Mouse (Mus musculus) neural tube, embryonic 15.5 days (tissue): ENCODE results near the gene Msl3l2. TPM values are rescaled to one million over a fixed set of nuclear protein-coding genes. Genes with fewer than 3 reads are reported as not detected.

Experiments
- ATAC-seq: fragments of 200-750 bp; cut with Nextera tagmentation; 2 replicates; pipeline ENCODE4 v1.8.0; 2017; ENCODE audit warnings: mild to moderate bottlenecking, moderate TSS enrichment, moderate library complexity; ENCODE audit not compliant: low FRiP score
- H3K27ac ChIP-seq: fragments of 300-500 bp; sonication (generic); replicated peaks from 2 replicates; pipeline ENCODE4 v1.5.1; 2015; ENCODE audit warnings: mild to moderate bottlenecking, inconsistent platforms
- H3K27me3 ChIP-seq: fragments of 300-500 bp; sonication (generic); replicated peaks from 2 replicates; pipeline ENCODE4 v1.6.1; 2015; ENCODE audit warnings: inconsistent platforms
- H3K36me3 ChIP-seq: fragments of 300-500 bp; sonication (generic); 2 replicates; pipeline ENCODE4 v1.6.1; 2015; ENCODE audit warnings: inconsistent platforms
- H3K4me1 ChIP-seq: fragments of 300-500 bp; sonication (generic); 2 replicates; pipeline ENCODE4 v1.6.1; 2015; ENCODE audit warnings: inconsistent platforms
- H3K4me2 ChIP-seq: fragments of 300-500 bp; sonication (generic); 2 replicates; pipeline ENCODE4 v1.6.1; 2015; ENCODE audit warnings: inconsistent platforms, mild to moderate bottlenecking, moderate library complexity
- H3K4me3 ChIP-seq: fragments of 300-500 bp; sonication (generic); replicated peaks from 2 replicates; pipeline ENCODE4 v1.5.1; 2015; ENCODE audit warnings: mild to moderate bottlenecking, inconsistent platforms
- H3K9ac ChIP-seq: fragments of 300-500 bp; sonication (generic); replicated peaks from 2 replicates; pipeline ENCODE4 v1.6.1; 2015; ENCODE audit warnings: mild to moderate bottlenecking, inconsistent platforms
- H3K9me3 ChIP-seq: fragments of 300-500 bp; sonication (generic); replicated peaks from 2 replicates; pipeline ENCODE4 v1.6.1; 2016; ENCODE audit warnings: inconsistent platforms
- WGBS: fragments of 180-500 bp; shearing (Covaris S2); methylation state at CpG from one replicate; pipeline ENCODE4 v1.1.7; 2015; ENCODE audit warnings: mixed read lengths; 5-methylcytosine and 5-hydroxymethylcytosine counted together
- polyA plus RNA-seq: library from polyadenylated mRNA; unstranded; fragments of >200 nt; fragmentation: Nextera tagmentation; extraction: Ambion mirVana; gene quantifications from 2 replicates; pipeline ENCODE4 v1.2.1, GENCODE M21; 2015

Gene Msl3l2
- polyA plus RNA-seq = 11.8 and 13.2 TPM in 2 replicates

DNA sequence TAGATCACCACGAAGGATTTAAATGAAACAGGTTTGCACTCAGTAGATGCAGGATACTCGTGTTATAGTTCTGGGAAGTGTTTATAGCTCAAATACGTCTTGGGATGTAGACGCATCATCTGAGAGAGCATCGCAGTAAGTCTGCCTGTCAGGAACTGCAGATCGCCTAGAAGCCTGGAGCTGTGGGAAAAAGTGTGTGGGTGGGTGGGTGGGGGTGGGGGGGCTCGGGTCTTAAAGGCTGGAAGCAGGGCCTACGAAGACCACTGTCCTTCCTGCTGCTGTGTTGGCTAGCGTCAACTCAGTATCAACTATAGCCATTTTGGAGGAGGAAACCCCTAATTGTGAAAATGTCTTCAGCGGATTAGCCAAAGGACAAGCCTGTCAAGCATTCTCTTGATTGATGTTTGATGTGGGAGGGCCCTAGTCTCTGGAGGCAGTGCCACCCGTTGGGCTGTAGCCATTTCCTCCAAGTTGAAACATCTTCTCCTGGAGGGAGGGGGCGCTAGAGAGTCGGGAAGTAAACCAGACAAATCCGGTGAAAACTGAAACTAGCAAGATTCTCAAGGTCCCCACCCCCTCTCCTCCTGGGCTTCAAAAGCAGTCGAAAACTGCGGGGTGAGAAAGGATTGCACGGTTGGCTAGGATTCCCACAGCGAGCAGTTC, at the start of gene Msl3l2:
TSS of gene Msl3l2 (plus strand) at position 585 of the 663 bp plus-strand sequence.
- H3K4me2 ChIP-seq = peak within 1 kb of the TSS; percentile 42
- H3K27ac ChIP-seq = no peak within 1 kb of the TSS
- peak; percentile 69 for ATAC-seq
- 0 out of 2 replicates have a peak, but pooled peaks cover 3% of the 10 kb centered on the region for H3K4me1 ChIP-seq
- H3K4me3 ChIP-seq = peak within 1 kb of the TSS; percentile 23; the same call in 1 of the 2 replicates
- H3K36me3 ChIP-seq = no peaks in the 10 kb centered on the region
- 27% methylated on average over 18 of the region's 18 CpGs for WGBS
- no peak within 1 kb of the TSS for H3K9ac ChIP-seq
- no peaks in the 10 kb centered on the region for H3K9me3 ChIP-seq
- H3K27me3 ChIP-seq = no peaks in the 10 kb centered on the region

DNA sequence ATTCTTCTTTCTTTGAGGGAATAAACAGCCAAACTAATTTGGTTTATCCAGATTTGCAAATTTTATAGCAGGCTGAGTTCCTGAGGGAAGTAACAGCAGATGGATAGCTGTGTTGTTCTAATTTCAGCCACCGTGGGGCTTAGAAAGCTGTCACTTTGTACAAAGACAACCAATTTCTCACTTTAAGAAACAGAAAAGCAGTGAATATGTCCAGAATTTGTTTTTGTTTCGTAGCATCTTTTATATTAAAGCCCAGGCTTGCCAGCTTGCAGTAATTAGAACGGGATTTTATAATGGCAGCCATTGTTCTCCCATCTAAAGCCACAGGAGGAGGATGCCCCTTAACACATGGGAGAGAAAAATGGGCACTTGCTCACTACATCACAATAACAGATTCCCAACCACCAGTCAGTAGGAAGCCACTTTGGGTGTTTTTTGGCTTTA, 47.7 kb upstream of the Msl3l2 start:
- Histone ChIP-seq H3K9me3 (no peaks in the 10 kb centered on the region), H3K36me3 (no peaks in the 10 kb centered on the region), H3K4me1 (peaks cover 4% of the 10 kb centered on the region; the same call in 1 of the 2 replicates), H3K4me3 (no peak overlapping the region), H3K27me3 (no peaks in the 10 kb centered on the region), H3K27ac (peak overlapping the region; percentile 28; the same call in 1 of the 2 replicates), H3K4me2 (no peak overlapping the region), H3K9ac (no peak overlapping the region)
- WGBS = 26% methylated on average over 3 of the region's 3 CpGs
- ATAC-seq = peak; percentile 55; the same call in 1 of the 2 replicates

DNA sequence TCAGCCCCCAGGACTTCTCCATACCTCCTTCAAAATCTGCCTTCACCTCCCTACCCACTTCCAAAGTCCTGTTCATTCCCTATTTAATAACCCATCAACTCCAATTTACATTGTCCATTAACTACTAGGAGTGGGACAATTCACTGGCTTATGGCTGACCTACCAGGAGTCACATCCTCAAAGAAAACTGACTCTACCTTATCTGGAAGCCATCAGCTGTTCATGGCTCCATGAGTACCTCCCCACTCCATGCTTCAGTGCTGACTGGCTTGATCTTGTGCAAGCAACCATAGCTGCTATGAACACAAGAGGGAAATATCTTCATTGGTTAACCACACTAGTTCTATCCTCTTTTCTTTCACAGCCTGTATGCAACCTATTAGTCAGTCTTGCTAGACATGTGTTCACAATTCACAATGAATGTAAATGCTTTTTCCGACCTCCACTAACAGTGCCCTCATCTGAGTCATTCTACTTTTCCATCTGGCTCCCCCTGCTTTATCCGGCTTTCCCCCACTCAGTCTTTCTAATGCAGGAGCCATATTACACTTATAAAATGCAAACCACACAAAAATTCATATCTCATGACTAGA, 45.4 kb upstream of the Msl3l2 start:
- Histone ChIP-seq H3K27me3 (no peaks in the 10 kb centered on the region), H3K36me3 (no peaks in the 10 kb centered on the region), H3K4me1 (peaks cover 4% of the 10 kb centered on the region; the same call in 1 of the 2 replicates), H3K4me2 (no peak overlapping the region), H3K9ac (no peak overlapping the region), H3K27ac (no peak overlapping the region), H3K4me3 (no peak overlapping the region), H3K9me3 (no peaks in the 10 kb centered on the region)
- 87% methylated on average over 2 of the region's 2 CpGs for WGBS
- ATAC-seq = no peak

DNA sequence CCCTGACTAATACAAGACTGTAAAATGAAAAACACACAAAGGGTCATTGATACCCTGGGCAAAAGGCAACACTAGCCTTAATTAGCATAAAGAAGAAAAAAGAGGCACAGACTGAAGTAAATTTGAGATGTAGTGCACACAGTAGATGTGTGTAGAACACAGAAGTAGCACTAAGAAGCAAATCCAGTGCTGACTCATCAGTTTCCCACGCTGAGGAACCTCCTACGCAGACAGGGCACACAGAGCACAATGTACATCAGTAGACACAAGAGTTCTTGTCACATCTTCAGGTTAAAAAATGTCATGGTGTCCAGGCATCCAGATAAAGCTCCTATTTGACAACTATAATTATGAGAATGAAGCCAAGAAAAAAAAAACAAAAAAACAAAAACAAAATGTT, 44.0 kb upstream of the Msl3l2 start:
- peaks cover 4% of the 10 kb centered on the region; the same call in 1 of the 2 replicates for H3K4me1 ChIP-seq
- no peaks in the 10 kb centered on the region for H3K27me3 ChIP-seq
- no peaks in the 10 kb centered on the region for H3K36me3 ChIP-seq
- no peak overlapping the region for H3K4me3 ChIP-seq
- H3K9ac ChIP-seq = no peak overlapping the region
- no peak overlapping the region for H3K27ac ChIP-seq
- H3K4me2 ChIP-seq = no peak overlapping the region
- ATAC-seq = no peak
- no peaks in the 10 kb centered on the region for H3K9me3 ChIP-seq
- 91% methylated on average over 2 of the region's 2 CpGs for WGBS

DNA sequence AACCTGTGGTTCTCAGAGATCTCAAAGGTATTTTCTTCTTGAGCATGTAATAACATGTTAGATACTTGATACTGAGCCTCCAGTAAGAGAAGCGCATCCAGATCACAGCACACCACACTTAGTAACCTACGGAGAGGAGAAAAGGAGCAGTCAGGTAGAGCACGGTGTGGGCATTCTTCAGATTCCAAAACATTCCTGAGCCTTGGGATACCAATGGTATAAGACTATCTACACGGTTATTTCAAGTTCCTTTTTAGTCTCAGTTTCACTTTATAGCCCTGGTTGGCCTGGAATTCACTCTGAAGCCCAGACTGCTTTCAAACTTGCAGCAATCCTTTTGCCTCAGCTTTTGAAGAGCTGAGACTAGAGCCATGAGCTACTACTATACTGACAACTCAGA, 17.0 kb upstream of the Msl3l2 start:
- no peak overlapping the region for H3K9ac ChIP-seq
- H3K27ac ChIP-seq = no peak overlapping the region
- H3K9me3 ChIP-seq = no peaks in the 10 kb centered on the region
- no peak overlapping the region for H3K4me2 ChIP-seq
- no peak overlapping the region for H3K4me3 ChIP-seq
- ATAC-seq = no peak
- H3K27me3 ChIP-seq = no peaks in the 10 kb centered on the region
- H3K4me1 ChIP-seq = no peaks in the 10 kb centered on the region
- 90% methylated on average over 4 of the region's 4 CpGs for WGBS
- no peaks in the 10 kb centered on the region for H3K36me3 ChIP-seq

DNA sequence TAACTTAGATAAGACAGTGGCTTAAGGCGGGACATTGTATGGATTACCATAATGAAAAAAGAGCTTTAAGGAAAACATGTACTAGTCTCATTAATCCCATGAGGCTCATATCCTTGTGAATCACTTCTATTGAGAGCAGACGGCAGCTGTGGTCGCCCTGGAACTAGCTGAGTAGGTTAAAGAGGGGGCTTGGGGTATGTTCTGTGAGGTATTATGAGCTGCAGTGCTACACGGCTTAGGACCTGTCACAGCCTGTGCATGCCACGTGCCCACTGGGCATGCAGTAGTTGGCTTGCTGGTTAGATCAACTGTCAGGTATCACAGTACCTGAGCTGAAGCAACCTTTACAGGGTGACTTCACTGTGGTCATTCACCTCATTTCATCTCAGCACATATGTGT, 12.1 kb upstream of the Msl3l2 start:
- 48% methylated on average over 5 of the region's 5 CpGs for WGBS
- H3K4me3 ChIP-seq = no peak overlapping the region
- no peak for ATAC-seq

DNA sequence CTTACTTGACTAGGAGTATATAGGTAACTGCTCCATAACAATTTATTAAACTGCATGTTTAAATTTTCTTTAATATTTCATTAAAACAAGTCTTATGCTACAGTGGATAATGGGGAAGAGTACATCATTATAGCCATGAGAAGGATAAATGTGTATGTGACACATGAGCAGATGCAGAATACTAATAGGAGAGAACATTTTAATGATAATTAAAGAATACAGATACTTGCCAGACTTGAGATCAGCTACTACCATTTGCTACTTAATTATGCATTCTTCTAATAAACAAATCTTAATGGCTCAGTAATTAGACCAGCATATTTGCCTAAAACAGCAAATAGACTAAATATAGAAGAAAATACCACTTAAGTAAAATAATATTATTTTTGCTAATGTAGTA, 10.0 kb upstream of the Msl3l2 start:
- Histone ChIP-seq H3K4me1 (no peaks in the 10 kb centered on the region), H3K9ac (no peak overlapping the region), H3K36me3 (no peaks in the 10 kb centered on the region), H3K4me2 (no peak overlapping the region), H3K4me3 (no peak overlapping the region), H3K27ac (no peak overlapping the region), H3K27me3 (no peaks in the 10 kb centered on the region), H3K9me3 (no peaks in the 10 kb centered on the region)
- no peak for ATAC-seq

More for the DNA sequence above, 12.1 kb upstream of the Msl3l2 start:
- Histone ChIP-seq H3K4me2 (no peak overlapping the region), H3K9me3 (no peaks in the 10 kb centered on the region), H3K27me3 (no peaks in the 10 kb centered on the region), H3K36me3 (no peaks in the 10 kb centered on the region), H3K27ac (no peak overlapping the region), H3K4me1 (no peaks in the 10 kb centered on the region), H3K9ac (no peak overlapping the region)

DNA sequence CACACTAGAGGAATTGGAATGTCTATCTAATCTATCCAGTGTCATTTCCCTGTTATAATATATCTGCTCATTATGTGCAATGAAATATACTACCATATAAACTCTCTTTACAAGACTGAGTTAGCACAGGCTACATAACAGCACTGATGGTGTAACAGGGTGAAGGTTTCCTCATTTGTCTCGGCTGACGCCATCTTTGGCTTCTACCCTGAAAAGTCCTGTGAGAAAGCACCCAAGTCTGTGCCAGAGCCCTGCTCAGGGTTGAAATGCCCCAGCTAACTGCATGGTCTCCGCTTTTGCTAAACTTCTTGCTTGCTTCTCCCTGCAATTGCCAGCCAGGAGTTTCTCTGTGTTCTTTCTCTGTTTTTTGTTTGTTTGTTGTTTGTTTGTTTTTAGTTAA, 7.6 kb upstream of the Msl3l2 start:
- ATAC-seq = no peak
- WGBS = 88% methylated on average over 3 of the region's 3 CpGs
- Histone ChIP-seq H3K4me1 (no peaks in the 10 kb centered on the region), H3K9me3 (no peaks in the 10 kb centered on the region), H3K4me2 (no peak overlapping the region), H3K27me3 (no peaks in the 10 kb centered on the region), H3K9ac (no peak overlapping the region), H3K27ac (no peak overlapping the region), H3K4me3 (no peak overlapping the region), H3K36me3 (no peaks in the 10 kb centered on the region)

DNA sequence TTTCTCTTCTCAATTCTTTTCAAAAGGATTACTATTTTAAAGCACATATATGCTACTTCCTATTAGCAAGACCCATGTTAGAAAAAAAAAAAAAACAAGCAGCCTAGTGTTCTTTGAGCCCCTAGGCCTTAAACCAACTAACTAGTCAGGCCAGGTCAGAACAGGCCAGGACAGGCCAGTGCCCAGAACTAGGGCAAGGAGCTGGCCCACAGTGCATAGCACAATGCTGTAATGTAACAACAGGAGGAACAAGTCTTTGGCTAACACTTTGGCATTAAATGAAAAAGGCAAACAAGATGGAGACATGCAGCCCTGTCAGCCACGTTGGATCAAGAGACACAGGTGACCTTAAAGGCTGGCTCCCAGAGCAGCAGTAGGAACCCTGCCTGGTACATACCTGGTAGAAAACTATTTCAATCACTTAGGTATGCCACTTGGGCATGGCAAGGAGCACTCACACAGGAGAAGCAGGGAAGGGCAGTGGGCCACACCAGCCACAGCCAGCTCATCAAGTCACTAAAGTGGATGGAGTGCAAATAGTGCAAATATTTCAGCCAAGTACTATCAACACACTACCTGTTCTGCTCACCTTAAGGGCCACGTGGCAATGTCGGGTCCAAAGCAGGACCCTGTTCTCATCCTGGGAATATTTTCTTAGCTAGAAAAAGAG, 6.9 kb upstream of the Msl3l2 start:
- no peak overlapping the region for H3K4me3 ChIP-seq
- no peaks in the 10 kb centered on the region for H3K27me3 ChIP-seq
- no peak overlapping the region for H3K9ac ChIP-seq
- 94% methylated on average over 3 of the region's 3 CpGs for WGBS
- no peak for ATAC-seq
- H3K4me1 ChIP-seq = no peaks in the 10 kb centered on the region
- H3K9me3 ChIP-seq = no peaks in the 10 kb centered on the region
- H3K27ac ChIP-seq = no peak overlapping the region
- H3K4me2 ChIP-seq = no peak overlapping the region
- no peaks in the 10 kb centered on the region for H3K36me3 ChIP-seq

DNA sequence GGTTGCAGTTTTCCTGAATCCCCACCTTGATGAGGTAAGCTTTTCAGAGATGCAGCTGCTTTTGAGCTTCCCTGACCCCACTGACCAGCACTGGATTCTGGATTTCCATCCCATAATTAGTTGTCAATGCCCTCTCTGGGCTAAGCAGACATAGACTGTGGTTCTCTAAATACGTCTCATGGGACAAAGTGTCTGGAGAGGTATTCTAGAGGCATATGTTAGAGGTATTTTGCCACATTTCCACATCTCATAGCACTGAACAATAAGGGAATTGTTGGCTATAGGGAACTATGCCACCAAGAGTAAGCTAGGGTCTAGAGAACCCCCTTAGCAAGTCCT, 248 bp downstream of the Msl3l2 start:
- Histone ChIP-seq H3K4me1 (0 out of 2 replicates have a peak, but pooled peaks cover 3% of the 10 kb centered on the region), H3K9ac (no peak overlapping the region), H3K27ac (no peak overlapping the region), H3K9me3 (no peaks in the 10 kb centered on the region), H3K4me2 (peak overlapping the region; percentile 42), H3K4me3 (peak overlapping the region; percentile 23; the same call in 1 of the 2 replicates), H3K27me3 (no peaks in the 10 kb centered on the region), H3K36me3 (no peaks in the 10 kb centered on the region)
- ATAC-seq = 0 out of 2 replicates have a peak, but pooled peaks have one; percentile 5
- WGBS = 74% methylated on average over 1 of the region's 1 CpGs

DNA sequence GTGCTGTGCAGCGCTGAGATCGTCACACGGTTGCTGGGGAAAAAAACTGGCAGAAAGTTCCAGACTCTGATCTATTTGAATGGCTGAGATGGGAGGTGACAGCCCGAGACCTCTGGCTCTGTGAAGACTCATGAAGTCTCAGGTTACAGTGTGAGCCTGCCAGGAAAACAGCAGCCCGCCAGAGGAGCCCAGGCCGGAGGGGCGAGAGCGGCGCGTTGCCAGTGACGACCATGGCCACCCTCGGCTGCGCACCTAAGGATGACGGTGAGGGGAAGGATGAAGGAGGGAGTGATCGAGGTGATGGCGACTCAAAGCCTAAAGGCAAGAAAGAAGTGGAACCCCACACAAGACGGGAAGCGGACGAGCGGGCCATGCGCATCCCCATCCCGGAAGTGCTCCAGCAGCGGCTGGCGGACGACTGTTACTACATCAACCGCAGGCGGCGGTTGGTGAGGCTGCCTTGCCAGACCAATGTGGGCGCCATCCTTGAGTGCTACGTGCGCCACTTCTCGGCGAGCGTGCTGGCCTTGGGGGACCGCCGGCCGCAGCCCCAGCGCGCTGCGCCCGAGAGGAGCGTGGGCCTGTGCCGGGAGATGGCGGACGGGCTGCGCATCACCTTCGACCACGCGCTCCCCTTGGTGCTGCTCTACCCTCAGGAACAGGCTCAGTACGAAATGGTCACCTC, 8.4 kb downstream of the Msl3l2 start:
- no peaks in the 10 kb centered on the region for H3K36me3 ChIP-seq
- ATAC-seq = peak; percentile 94
- H3K27ac ChIP-seq = peak overlapping the region; percentile 92
- H3K9ac ChIP-seq = peak overlapping the region; percentile 78
- peaks cover 10% of the 10 kb centered on the region for H3K4me1 ChIP-seq
- WGBS = under 1% methylated on average over 50 of the region's 50 CpGs
- H3K4me3 ChIP-seq = peak overlapping the region; percentile 64
- H3K4me2 ChIP-seq = peak overlapping the region; percentile 78
- H3K27me3 ChIP-seq = no peaks in the 10 kb centered on the region
- no peaks in the 10 kb centered on the region for H3K9me3 ChIP-seq
